Mouse (Mus musculus): ENCODE results near the gene Elp1. TPM values are rescaled to one million over a fixed set of nuclear protein-coding genes. Genes with fewer than 3 reads are reported as not detected.

Gene Elp1
- polyA plus RNA-seq, 1 experiment, result 17.3 TPM

- H3K27ac ChIP-seq (ENCODE audit: insufficient read depth, low read depth, low read length), result no peak overlapping the region
- H3K4me3 ChIP-seq (ENCODE audit: insufficient read depth, low read length), result no peak overlapping the region
- no peaks in the 10 kb centered on the region for H3K4me1 ChIP-seq (ENCODE audit: control insufficient read depth, insufficient read depth, low read length)
- TF ChIP-seq POLR2A (IDR thresholded peaks at IDR 0.05; ENCODE audit: borderline replicate concordance, low read depth, low read length) (no peak), CTCF (IDR thresholded peaks at IDR 0.05; ENCODE audit: low read depth, low read length) (no peak)
Measured at GRCm38 (mm10) chr4:56719456-56719855, 82.7 kb downstream of the Elp1 start.

GRCm38 (mm10) chr4:56718573-56719442, 83.3 kb downstream of the Elp1 start:
- Histone ChIP-seq H3K4me3 (ENCODE audit: insufficient read depth, low read length) (no peak overlapping the region), H3K27ac (ENCODE audit: insufficient read depth, low read depth, low read length) (no peak overlapping the region), H3K4me1 (ENCODE audit: control insufficient read depth, insufficient read depth, low read length) (no peaks in the 10 kb centered on the region)
- TF ChIP-seq CTCF (IDR thresholded peaks at IDR 0.05; ENCODE audit: low read depth, low read length), result no peak

GRCm38 (mm10) chr4:56717932-56718331, 84.2 kb downstream of the Elp1 start:
- TF ChIP-seq CTCF (IDR thresholded peaks at IDR 0.05; ENCODE audit: low read depth, low read length) (no peak), POLR2A (IDR thresholded peaks at IDR 0.05; ENCODE audit: borderline replicate concordance, low read depth, low read length) (no peak)
- no peak overlapping the region for H3K27ac ChIP-seq (ENCODE audit: insufficient read depth, low read depth, low read length)
- H3K4me1 ChIP-seq (ENCODE audit: control insufficient read depth, insufficient read depth, low read length), result no peaks in the 10 kb centered on the region
- H3K4me3 ChIP-seq (ENCODE audit: insufficient read depth, low read length), result no peak overlapping the region

GRCm38 (mm10) chr4:56716801-56717200, 85.3 kb downstream of the Elp1 start:
- TF ChIP-seq CTCF (IDR thresholded peaks at IDR 0.05; ENCODE audit: low read depth, low read length) (no peak), POLR2A (IDR thresholded peaks at IDR 0.05; ENCODE audit: borderline replicate concordance, low read depth, low read length) (no peak)
- no peak overlapping the region for H3K27ac ChIP-seq (ENCODE audit: insufficient read depth, low read depth, low read length)
- no peak overlapping the region for H3K4me3 ChIP-seq (ENCODE audit: insufficient read depth, low read length)
- no peaks in the 10 kb centered on the region for H3K4me1 ChIP-seq (ENCODE audit: control insufficient read depth, insufficient read depth, low read length)

GRCm38 (mm10) chr4:56713155-56713554, 89.0 kb downstream of the Elp1 start:
- no peak for TF ChIP-seq CTCF (IDR thresholded peaks at IDR 0.05; ENCODE audit: low read depth, low read length)
- TF ChIP-seq POLR2A (IDR thresholded peaks at IDR 0.05; ENCODE audit: borderline replicate concordance, low read depth, low read length), result no peak
- H3K4me1 ChIP-seq (ENCODE audit: control insufficient read depth, insufficient read depth, low read length), result no peaks in the 10 kb centered on the region
- H3K4me3 ChIP-seq (ENCODE audit: insufficient read depth, low read length), result no peak overlapping the region
- H3K27ac ChIP-seq (ENCODE audit: insufficient read depth, low read depth, low read length), result no peak overlapping the region

GRCm38 (mm10) chr4:56702234-56702633, 99.9 kb downstream of the Elp1 start:
- peak overlapping the region; percentile 30; the same call in 1 of the 2 replicates for H3K4me3 ChIP-seq (ENCODE audit: insufficient read depth, low read length)
- no peak for TF ChIP-seq POLR2A (IDR thresholded peaks at IDR 0.05; ENCODE audit: borderline replicate concordance, low read depth, low read length)
- no peak for TF ChIP-seq CTCF (IDR thresholded peaks at IDR 0.05; ENCODE audit: low read depth, low read length)
- no peak overlapping the region for H3K27ac ChIP-seq (ENCODE audit: insufficient read depth, low read depth, low read length)
- no peaks in the 10 kb centered on the region for H3K4me1 ChIP-seq (ENCODE audit: control insufficient read depth, insufficient read depth, low read length)

Other genes starting within 250 kb of the Elp1 start
- not detected in 2 replicates for gene Gm26657, start 62.3 kb downstream of the Elp1 start, polyA plus RNA-seq (2012; ENCODE audit: insufficient read depth, insufficient read length, missing spikeins)
- gene Actl7b, start 60.9 kb downstream of the Elp1 start, polyA plus RNA-seq (2012; ENCODE audit: insufficient read depth, insufficient read length, missing spikeins), result 0.56 TPM in 1 of 2 replicates, not detected in the other
- gene Actl7a, start 58.9 kb downstream of the Elp1 start, polyA plus RNA-seq (2012; ENCODE audit: insufficient read depth, insufficient read length, missing spikeins), result not detected in 2 replicates
- 6.8 and 7.3 TPM in 2 replicates for gene Fam206a, start within 50 bp of the Elp1 start, polyA plus RNA-seq (2012; ENCODE audit: insufficient read depth, insufficient read length, missing spikeins)
- 1.3 and 1.4 TPM in 2 replicates for gene Ctnnal1, start 62.9 kb upstream of the Elp1 start, polyA plus RNA-seq (2012; ENCODE audit: insufficient read depth, insufficient read length, missing spikeins)
- 8.7 and 11.0 TPM in 2 replicates for gene Tmem245, start 145.1 kb upstream of the Elp1 start, polyA plus RNA-seq (2012; ENCODE audit: insufficient read depth, insufficient read length, missing spikeins)
- gene Frrs1l, start 188.1 kb upstream of the Elp1 start, polyA plus RNA-seq (2012; ENCODE audit: insufficient read depth, insufficient read length, missing spikeins), result not detected in 2 replicates